Mouse (Mus musculus): Measurements from ENCODE around the gene Sytl1. TPM values are rescaled to one million over a fixed set of nuclear protein-coding genes. Genes with fewer than 3 reads are reported as not detected.

Sytl1 gene
- 3.0 and 4.0 TPM in 2 replicates for polyA plus RNA-seq (2015; fragmentation: Nextera tagmentation; extraction: Ambion mirVana)

DNA sequence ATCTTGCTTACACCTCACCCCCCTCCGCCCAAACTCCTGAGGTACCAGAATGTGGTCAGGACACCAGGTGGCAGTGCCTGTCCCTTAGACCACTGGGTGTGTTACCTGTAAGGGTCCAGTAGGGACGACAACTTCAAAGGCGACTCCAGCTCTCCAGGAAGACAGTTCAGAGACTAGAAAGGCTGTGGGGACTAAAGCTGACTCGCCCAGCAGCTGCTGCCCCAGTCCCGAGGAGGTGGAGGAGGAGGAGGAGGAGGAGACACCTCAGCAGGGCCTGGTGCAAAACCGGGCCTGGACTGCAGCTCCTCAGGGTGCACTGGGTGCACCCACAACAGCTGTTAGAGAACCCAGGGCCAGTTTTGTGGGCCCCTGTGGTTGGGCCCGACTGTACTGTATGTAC, at the start of gene Sytl1:
TSS of gene Sytl1 (minus strand) at position 232 of the 400 bp plus-strand sequence.
- Histone ChIP-seq H3K9ac (ENCODE audit: low read depth, low read length) (peak within 1 kb of the TSS; percentile 37; the same call in 1 of the 2 replicates), H3K27me3 (replicated peaks; ENCODE audit: control insufficient read depth, insufficient read depth, low read length) (no peaks in the 10 kb centered on the region), H3K36me3 (ENCODE audit: control insufficient read depth, insufficient read depth, low read length) (peaks cover 19% of the 10 kb centered on the region), H3K27ac (ENCODE audit: low read length) (no peak within 1 kb of the TSS), H3K4me3 (ENCODE audit: low read length) (no peak within 1 kb of the TSS; the same call in 1 of the 2 replicates), H3K9me3 (ENCODE audit: control insufficient read depth, low read length) (no peaks in the 10 kb centered on the region), H3K4me2 (ENCODE audit: low read depth, low read length) (no peak within 1 kb of the TSS), H3K4me1 (ENCODE audit: control insufficient read depth, insufficient read depth, low read length) (peaks cover 1% of the 10 kb centered on the region; the same call in 1 of the 2 replicates)
- WGBS: 41% methylated on average over 7 of the region's 7 CpGs
- peak; percentile 48; the same call in 1 of the 2 replicates for ATAC-seq

DNA sequence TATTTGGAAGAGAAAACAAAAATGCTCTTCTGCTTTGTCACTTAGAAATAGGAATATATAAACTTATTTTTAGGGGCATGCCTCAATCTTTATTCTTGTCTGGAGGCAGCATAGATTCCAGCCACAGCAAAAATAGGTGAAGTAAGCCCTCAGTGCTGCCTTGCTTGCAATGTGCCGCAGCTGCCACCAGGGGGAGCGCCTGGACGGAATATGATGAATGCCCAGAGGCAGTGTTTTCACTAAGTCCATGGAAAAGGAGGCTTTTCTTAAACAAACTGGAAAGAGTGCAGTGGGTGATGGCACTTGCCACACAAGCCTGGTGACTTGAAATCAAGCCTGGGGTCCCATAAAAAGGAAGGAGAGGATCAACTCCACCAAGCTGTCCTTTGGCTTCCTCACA, 47.0 kb upstream of the Sytl1 start:
- 0% methylated on average over 3 of the region's 3 CpGs for WGBS
- no peaks in the 10 kb centered on the region for H3K36me3 ChIP-seq (ENCODE audit: control insufficient read depth, insufficient read depth, low read length)
- H3K4me1 ChIP-seq (ENCODE audit: control insufficient read depth, insufficient read depth, low read length): 0 out of 2 replicates have a peak, but pooled peaks cover under 1% of the 10 kb centered on the region
- H3K9me3 ChIP-seq (ENCODE audit: control insufficient read depth, low read length): no peaks in the 10 kb centered on the region
- H3K9ac ChIP-seq (ENCODE audit: low read depth, low read length): no peak overlapping the region
- ATAC-seq: no peak
- no peak overlapping the region for H3K4me3 ChIP-seq (ENCODE audit: low read length)
- H3K27me3 ChIP-seq (replicated peaks; ENCODE audit: control insufficient read depth, insufficient read depth, low read length): no peaks in the 10 kb centered on the region
- no peak overlapping the region for H3K27ac ChIP-seq (ENCODE audit: low read length)
- H3K4me2 ChIP-seq (ENCODE audit: low read depth, low read length): no peak overlapping the region

DNA sequence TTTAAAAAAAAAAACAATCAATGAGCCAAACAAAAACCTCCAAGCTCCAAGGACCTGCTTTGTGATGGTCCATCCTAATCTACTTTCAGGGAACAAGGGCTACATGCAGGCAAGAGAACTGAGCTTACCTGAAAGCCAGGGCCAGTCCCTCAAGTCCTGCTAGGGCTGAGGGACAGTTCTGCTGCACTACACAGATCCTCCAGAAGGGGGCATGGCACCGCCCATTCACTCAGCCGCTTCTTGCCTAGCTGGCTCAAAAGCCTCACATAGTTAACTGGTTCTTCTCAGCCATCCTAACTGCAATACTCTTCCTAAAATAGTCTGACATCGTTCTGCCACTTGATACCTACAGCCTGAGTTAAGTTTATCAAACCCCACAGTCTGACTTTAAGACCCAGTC, 44.4 kb upstream of the Sytl1 start:
- Histone ChIP-seq H3K4me3 (ENCODE audit: low read length) (no peak overlapping the region), H3K9ac (ENCODE audit: low read depth, low read length) (no peak overlapping the region), H3K27ac (ENCODE audit: low read length) (no peak overlapping the region), H3K9me3 (ENCODE audit: control insufficient read depth, low read length) (no peaks in the 10 kb centered on the region), H3K4me2 (ENCODE audit: low read depth, low read length) (no peak overlapping the region), H3K36me3 (ENCODE audit: control insufficient read depth, insufficient read depth, low read length) (no peaks in the 10 kb centered on the region), H3K4me1 (ENCODE audit: control insufficient read depth, insufficient read depth, low read length) (no peaks in the 10 kb centered on the region), H3K27me3 (replicated peaks; ENCODE audit: control insufficient read depth, insufficient read depth, low read length) (no peaks in the 10 kb centered on the region)
- WGBS: 40% methylated on average over 3 of the region's 3 CpGs
- no peak for ATAC-seq

DNA sequence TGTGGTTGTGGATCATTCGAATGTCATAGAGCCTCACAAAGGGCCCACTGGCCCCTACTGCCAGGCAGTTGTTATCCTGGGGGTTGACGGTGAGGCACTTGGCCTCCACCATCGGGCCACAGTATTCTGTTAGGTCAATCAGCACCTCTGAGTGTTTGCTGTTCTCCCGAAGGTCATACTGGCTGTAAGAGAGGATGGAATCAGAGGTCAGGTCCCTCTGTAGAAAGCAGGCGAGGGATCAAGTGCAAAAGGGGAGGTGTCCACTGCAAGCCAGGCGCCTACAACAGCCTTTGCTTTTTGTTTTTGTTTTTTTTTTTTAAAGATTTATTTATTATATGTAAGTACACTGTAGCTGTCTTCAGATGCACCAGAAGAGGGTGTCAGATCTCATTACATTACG, 42.9 kb upstream of the Sytl1 start:
- Histone ChIP-seq H3K4me2 (ENCODE audit: low read depth, low read length) (no peak overlapping the region), H3K27ac (ENCODE audit: low read length) (no peak overlapping the region), H3K9ac (ENCODE audit: low read depth, low read length) (no peak overlapping the region), H3K9me3 (ENCODE audit: control insufficient read depth, low read length) (no peaks in the 10 kb centered on the region), H3K4me3 (ENCODE audit: low read length) (no peak overlapping the region), H3K4me1 (ENCODE audit: control insufficient read depth, insufficient read depth, low read length) (no peaks in the 10 kb centered on the region), H3K36me3 (ENCODE audit: control insufficient read depth, insufficient read depth, low read length) (0 out of 2 replicates have a peak, but pooled peaks cover 2% of the 10 kb centered on the region), H3K27me3 (replicated peaks; ENCODE audit: control insufficient read depth, insufficient read depth, low read length) (no peaks in the 10 kb centered on the region)
- ATAC-seq: no peak
- 90% methylated on average over 7 of the region's 7 CpGs for WGBS

GRCm38 (mm10) chr4:133304770-133305169, 41.9 kb upstream of the Sytl1 start:
- 90% methylated on average over 7 of the region's 7 CpGs for WGBS
- ATAC-seq: no peak

DNA sequence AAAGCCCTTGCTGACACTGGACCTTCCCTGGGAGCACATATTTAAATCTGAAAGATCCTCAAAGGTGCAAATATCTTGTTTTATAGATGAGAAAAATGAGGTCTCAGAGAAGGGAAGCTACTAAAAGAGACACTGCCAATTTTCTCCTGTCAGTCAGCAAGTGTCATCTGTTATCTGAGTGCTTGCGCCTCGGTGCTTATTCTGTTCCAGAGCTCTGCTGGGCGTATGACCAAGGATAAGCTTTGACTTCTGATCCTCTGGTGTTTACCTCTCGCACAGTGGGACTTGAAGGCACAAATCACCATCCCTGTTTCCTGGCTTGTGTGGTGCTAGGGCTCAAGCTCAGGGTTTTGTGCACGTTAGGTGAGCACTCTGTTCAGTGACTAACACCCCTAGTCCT, 39.8 kb upstream of the Sytl1 start:
- H3K27ac ChIP-seq (ENCODE audit: low read length): no peak overlapping the region
- no peaks in the 10 kb centered on the region for H3K27me3 ChIP-seq (replicated peaks; ENCODE audit: control insufficient read depth, insufficient read depth, low read length)
- no peak for ATAC-seq
- 78% methylated on average over 5 of the region's 5 CpGs for WGBS
- peaks cover 7% of the 10 kb centered on the region for H3K4me1 ChIP-seq (ENCODE audit: control insufficient read depth, insufficient read depth, low read length)
- 0 out of 2 replicates have a peak, but pooled peaks cover 3% of the 10 kb centered on the region for H3K36me3 ChIP-seq (ENCODE audit: control insufficient read depth, insufficient read depth, low read length)
- no peak overlapping the region for H3K4me2 ChIP-seq (ENCODE audit: low read depth, low read length)
- no peak overlapping the region for H3K9ac ChIP-seq (ENCODE audit: low read depth, low read length)
- H3K9me3 ChIP-seq (ENCODE audit: control insufficient read depth, low read length): no peaks in the 10 kb centered on the region
- no peak overlapping the region for H3K4me3 ChIP-seq (ENCODE audit: low read length)

More at GRCm38 (mm10) chr4:133304770-133305169, 41.9 kb upstream of the Sytl1 start:
- Histone ChIP-seq H3K4me3 (ENCODE audit: low read length) (no peak overlapping the region), H3K4me1 (ENCODE audit: control insufficient read depth, insufficient read depth, low read length) (no peaks in the 10 kb centered on the region), H3K4me2 (ENCODE audit: low read depth, low read length) (no peak overlapping the region), H3K27me3 (replicated peaks; ENCODE audit: control insufficient read depth, insufficient read depth, low read length) (no peaks in the 10 kb centered on the region), H3K9me3 (ENCODE audit: control insufficient read depth, low read length) (no peaks in the 10 kb centered on the region), H3K9ac (ENCODE audit: low read depth, low read length) (no peak overlapping the region), H3K27ac (ENCODE audit: low read length) (no peak overlapping the region), H3K36me3 (ENCODE audit: control insufficient read depth, insufficient read depth, low read length) (0 out of 2 replicates have a peak, but pooled peaks cover 3% of the 10 kb centered on the region)

GRCm38 (mm10) chr4:133301802-133302201, 38.9 kb upstream of the Sytl1 start:
- WGBS: 25% methylated on average over 4 of the region's 4 CpGs
- H3K36me3 ChIP-seq (ENCODE audit: control insufficient read depth, insufficient read depth, low read length): 0 out of 2 replicates have a peak, but pooled peaks cover 3% of the 10 kb centered on the region
- H3K9me3 ChIP-seq (ENCODE audit: control insufficient read depth, low read length): no peaks in the 10 kb centered on the region
- H3K4me2 ChIP-seq (ENCODE audit: low read depth, low read length): no peak overlapping the region
- H3K27ac ChIP-seq (ENCODE audit: low read length): no peak overlapping the region
- no peaks in the 10 kb centered on the region for H3K27me3 ChIP-seq (replicated peaks; ENCODE audit: control insufficient read depth, insufficient read depth, low read length)
- no peak for ATAC-seq
- H3K4me1 ChIP-seq (ENCODE audit: control insufficient read depth, insufficient read depth, low read length): peaks cover 7% of the 10 kb centered on the region
- H3K4me3 ChIP-seq (ENCODE audit: low read length): no peak overlapping the region
- no peak overlapping the region for H3K9ac ChIP-seq (ENCODE audit: low read depth, low read length)

DNA sequence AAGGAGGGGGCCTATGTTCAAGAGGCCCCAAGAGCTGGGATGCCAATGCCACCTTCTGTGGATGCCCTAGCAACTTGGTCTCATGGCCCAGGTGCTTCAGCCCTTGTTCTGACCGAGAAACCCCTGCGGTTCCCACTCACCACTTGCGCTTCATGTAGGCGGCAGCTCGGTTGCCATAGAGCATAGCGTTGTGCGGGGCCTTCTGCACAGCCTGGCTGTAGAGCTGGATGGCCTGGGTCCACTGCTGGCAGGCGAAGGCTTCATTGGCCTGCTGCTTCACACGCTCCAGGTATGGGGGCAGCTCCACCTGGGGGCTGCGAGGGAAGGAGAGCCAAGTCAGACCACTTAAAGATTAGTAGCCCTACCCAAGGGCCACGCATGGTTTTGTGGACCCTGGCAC, 37.5 kb upstream of the Sytl1 start:
- H3K4me3 ChIP-seq (ENCODE audit: low read length): no peak overlapping the region
- WGBS: 88% methylated on average over 11 of the region's 11 CpGs
- peaks cover 8% of the 10 kb centered on the region; the same call in 1 of the 2 replicates for H3K36me3 ChIP-seq (ENCODE audit: control insufficient read depth, insufficient read depth, low read length)
- no peak overlapping the region for H3K4me2 ChIP-seq (ENCODE audit: low read depth, low read length)
- ATAC-seq: no peak
- no peaks in the 10 kb centered on the region for H3K27me3 ChIP-seq (replicated peaks; ENCODE audit: control insufficient read depth, insufficient read depth, low read length)
- peaks cover 7% of the 10 kb centered on the region for H3K4me1 ChIP-seq (ENCODE audit: control insufficient read depth, insufficient read depth, low read length)
- no peaks in the 10 kb centered on the region for H3K9me3 ChIP-seq (ENCODE audit: control insufficient read depth, low read length)
- H3K9ac ChIP-seq (ENCODE audit: low read depth, low read length): no peak overlapping the region
- H3K27ac ChIP-seq (ENCODE audit: low read length): no peak overlapping the region

DNA sequence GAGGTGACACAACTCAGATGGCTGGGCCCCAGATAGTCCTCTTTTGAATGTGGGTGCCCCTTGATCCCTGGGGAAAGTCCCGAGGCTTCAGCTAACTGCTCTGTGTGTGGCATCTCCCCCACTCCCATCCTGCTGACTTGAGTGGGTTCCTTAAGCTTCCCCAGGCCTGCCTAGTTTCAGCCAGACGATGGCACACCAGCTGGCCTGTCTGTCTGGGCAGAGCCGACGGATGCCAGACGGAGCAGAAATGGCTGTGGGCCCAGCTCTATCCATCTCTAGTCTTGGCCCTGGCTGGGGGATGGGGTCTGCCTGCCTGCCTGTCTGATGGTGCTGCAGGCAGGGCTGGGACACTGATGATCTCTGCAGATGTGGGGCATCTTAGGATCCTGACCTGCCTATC, 36.8 kb upstream of the Sytl1 start:
- Histone ChIP-seq H3K9ac (ENCODE audit: low read depth, low read length) (no peak overlapping the region), H3K27ac (ENCODE audit: low read length) (no peak overlapping the region), H3K4me3 (ENCODE audit: low read length) (no peak overlapping the region), H3K4me1 (ENCODE audit: control insufficient read depth, insufficient read depth, low read length) (peaks cover 7% of the 10 kb centered on the region), H3K27me3 (replicated peaks; ENCODE audit: control insufficient read depth, insufficient read depth, low read length) (no peaks in the 10 kb centered on the region), H3K4me2 (ENCODE audit: low read depth, low read length) (no peak overlapping the region), H3K36me3 (ENCODE audit: control insufficient read depth, insufficient read depth, low read length) (peaks cover 12% of the 10 kb centered on the region; the same call in 1 of the 2 replicates), H3K9me3 (ENCODE audit: control insufficient read depth, low read length) (no peaks in the 10 kb centered on the region)
- no peak for ATAC-seq
- WGBS: 47% methylated on average over 5 of the region's 5 CpGs

Data from intestine, embryonic 16.5 days (tissue).